Mouse (Mus musculus) heart, embryonic 11.5 days (tissue): ENCODE measurements around the gene Ddx54. TPM values are rescaled to one million over a fixed set of nuclear protein-coding genes. Genes with fewer than 3 reads are reported as not detected.
A peak's percentile ranks its signal among the peaks of the same experiment; 100 is the strongest.

Experiments
- ATAC-seq: fragments of 200-750 bp; cut with Nextera tagmentation; replicated peaks from 2 replicates; pipeline ENCODE4 v1.8.0; 2017; ENCODE audit warnings: moderate library complexity; ENCODE audit not compliant: insufficient number of reproducible peaks, low FRiP score, low TSS enrichment
- H3K27ac ChIP-seq: fragments of 300-500 bp; sonication (generic); 2 replicates; pipeline ENCODE4 v1.5.1; 2014; ENCODE audit warnings: mild to moderate bottlenecking, low read depth, low read length
- H3K27me3 ChIP-seq: fragments of 300-500 bp; sonication (generic); 2 replicates; pipeline ENCODE4 v1.6.1; 2014; ENCODE audit warnings: mild to moderate bottlenecking, low read length, mixed read lengths; ENCODE audit not compliant: control insufficient read depth, insufficient read depth
- H3K36me3 ChIP-seq: fragments of 300-500 bp; sonication (generic); 2 replicates; pipeline ENCODE4 v1.6.1; 2014; ENCODE audit warnings: mild to moderate bottlenecking, low read length, moderate library complexity, mixed read lengths; ENCODE audit not compliant: control insufficient read depth, insufficient read depth
- H3K4me1 ChIP-seq: fragments of 300-500 bp; sonication (generic); 2 replicates; pipeline ENCODE4 v1.6.1; 2014; ENCODE audit warnings: low read length; ENCODE audit not compliant: control insufficient read depth, insufficient read depth
- H3K4me2 ChIP-seq: fragments of 300-500 bp; sonication (generic); 2 replicates; pipeline ENCODE4 v1.6.1; 2014; ENCODE audit warnings: mild to moderate bottlenecking, moderate library complexity
- H3K4me3 ChIP-seq: fragments of 300-500 bp; sonication (generic); 2 replicates; pipeline ENCODE4 v1.5.1; 2014; ENCODE audit warnings: low read depth, low read length
- H3K9ac ChIP-seq: fragments of 300-500 bp; sonication (generic); 2 replicates; pipeline ENCODE4 v1.6.1; 2014; ENCODE audit warnings: mild to moderate bottlenecking, low read depth, low read length, moderate library complexity
- H3K9me3 ChIP-seq: fragments of 300-500 bp; sonication (generic); replicated peaks from 2 replicates; pipeline ENCODE4 v1.6.1; 2016; ENCODE audit warnings: low read length; ENCODE audit not compliant: control insufficient read depth
- WGBS: fragments of 180-500 bp; shearing (Covaris S2); extraction: QIAGEN DNeasy Blood & Tissue Kit; methylation state at CpG from one replicate; pipeline ENCODE4 v1.1.7; 2014; ENCODE audit not compliant: insufficient replicate concordance; 5-methylcytosine and 5-hydroxymethylcytosine counted together
- polyA plus RNA-seq: library from polyadenylated mRNA; unstranded; fragments of >200 nt; fragmentation: Nextera tagmentation; extraction: Ambion mirVana; gene quantifications from 2 replicates; pipeline ENCODE4 v1.2.1, GENCODE M21; 2014

Ddx54 gene
- polyA plus RNA-seq, 1 experiment from 2014 or later: 22.2 TPM

GRCm38 (mm10) chr5:120568336-120568768, 44.2 kb upstream of the Ddx54 start:
- WGBS: 63% methylated on average over 9 of the region's 9 CpGs
- Histone ChIP-seq H3K9me3 (no peaks in the 10 kb centered on the region), H3K27me3 (no peaks in the 10 kb centered on the region), H3K4me2 (no peak overlapping the region), H3K9ac (no peak overlapping the region), H3K4me1 (peaks cover 59% of the 10 kb centered on the region), H3K36me3 (no peaks in the 10 kb centered on the region), H3K27ac (no peak overlapping the region), H3K4me3 (no peak overlapping the region)
- no peak for ATAC-seq

GRCm38 (mm10) chr5:120568964-120569363, 43.6 kb upstream of the Ddx54 start:
- Histone ChIP-seq H3K9me3 (no peaks in the 10 kb centered on the region), H3K27me3 (no peaks in the 10 kb centered on the region), H3K4me1 (peaks cover 57% of the 10 kb centered on the region), H3K9ac (no peak overlapping the region), H3K36me3 (no peaks in the 10 kb centered on the region), H3K27ac (no peak overlapping the region), H3K4me3 (no peak overlapping the region), H3K4me2 (no peak overlapping the region)
- 53% methylated on average over 4 of the region's 4 CpGs for WGBS
- ATAC-seq: no peak

- Histone ChIP-seq H3K27me3 (no peaks in the 10 kb centered on the region), H3K4me1 (peaks cover 60% of the 10 kb centered on the region), H3K9ac (no peak overlapping the region), H3K4me3 (no peak overlapping the region), H3K4me2 (no peak overlapping the region), H3K9me3 (no peaks in the 10 kb centered on the region), H3K36me3 (no peaks in the 10 kb centered on the region), H3K27ac (no peak overlapping the region)
- ATAC-seq: no peak
- WGBS: 86% methylated on average over 3 of the region's 3 CpGs
These were observed 42.7 kb upstream of the Ddx54 start for GRCm38 (mm10) chr5:120569791-120570190.

- Histone ChIP-seq H3K9ac (no peak overlapping the region), H3K4me2 (no peak overlapping the region), H3K27me3 (no peaks in the 10 kb centered on the region), H3K27ac (no peak overlapping the region), H3K36me3 (no peaks in the 10 kb centered on the region), H3K4me1 (peaks cover 61% of the 10 kb centered on the region), H3K9me3 (no peaks in the 10 kb centered on the region), H3K4me3 (no peak overlapping the region)
- ATAC-seq: no peak
- 84% methylated on average over 11 of the region's 11 CpGs for WGBS
These were observed 42.1 kb upstream of the Ddx54 start for GRCm38 (mm10) chr5:120570289-120570897.

- H3K36me3 ChIP-seq: no peaks in the 10 kb centered on the region
- no peak overlapping the region for H3K4me3 ChIP-seq
- H3K9me3 ChIP-seq: no peaks in the 10 kb centered on the region
- H3K4me1 ChIP-seq: peaks cover 54% of the 10 kb centered on the region
- WGBS: 76% methylated on average over 14 of the region's 14 CpGs
- no peak overlapping the region for H3K4me2 ChIP-seq
- no peak for ATAC-seq
- H3K27me3 ChIP-seq: no peaks in the 10 kb centered on the region
- H3K9ac ChIP-seq: no peak overlapping the region
- no peak overlapping the region for H3K27ac ChIP-seq
These were observed 41.3 kb upstream of the Ddx54 start for GRCm38 (mm10) chr5:120571056-120571740.

GRCm38 (mm10) chr5:120574469-120575063, 38.0 kb upstream of the Ddx54 start:
- Histone ChIP-seq H3K36me3 (no peaks in the 10 kb centered on the region), H3K4me1 (peaks cover 40% of the 10 kb centered on the region), H3K4me2 (no peak overlapping the region), H3K27me3 (no peaks in the 10 kb centered on the region), H3K4me3 (no peak overlapping the region), H3K27ac (no peak overlapping the region), H3K9me3 (no peaks in the 10 kb centered on the region), H3K9ac (no peak overlapping the region)
- WGBS: 55% methylated on average over 10 of the region's 10 CpGs
- ATAC-seq: no peak

- Histone ChIP-seq H3K27me3 (no peaks in the 10 kb centered on the region), H3K27ac (no peak overlapping the region), H3K4me2 (no peak overlapping the region), H3K9ac (no peak overlapping the region), H3K36me3 (peaks cover 2% of the 10 kb centered on the region; the same call in 1 of the 2 replicates), H3K4me1 (peaks cover 25% of the 10 kb centered on the region), H3K4me3 (no peak overlapping the region), H3K9me3 (no peaks in the 10 kb centered on the region)
- no peak for ATAC-seq
- WGBS: 74% methylated on average over 11 of the region's 11 CpGs
These were observed 35.7 kb upstream of the Ddx54 start for GRCm38 (mm10) chr5:120576781-120577301.

GRCm38 (mm10) chr5:120577935-120578441, 34.6 kb upstream of the Ddx54 start:
- Histone ChIP-seq H3K27me3 (no peaks in the 10 kb centered on the region), H3K27ac (peak overlapping the region; percentile 46), H3K4me1 (peaks cover 29% of the 10 kb centered on the region), H3K4me2 (no peak overlapping the region), H3K4me3 (no peak overlapping the region), H3K9me3 (no peaks in the 10 kb centered on the region), H3K9ac (no peak overlapping the region), H3K36me3 (peaks cover 2% of the 10 kb centered on the region; the same call in 1 of the 2 replicates)
- WGBS: 45% methylated on average over 10 of the region's 10 CpGs
- no peak for ATAC-seq
